Mouse (Mus musculus): ENCODE measurements at regions not wholly inside any gene's neighbourhood (a gene's known extent, or its start where the extent isn't known, plus 50 kb on each side); places are given as distances from the start of the nearest gene placed in this dataset.

- TF ChIP-seq CTCF (conservative IDR thresholded peaks at IDR 0.05; ENCODE audit: low read length) (no peak), NANOG (IDR thresholded peaks at IDR 0.05; ENCODE audit: borderline replicate concordance, low read length) (no peak), POU5F1 (IDR thresholded peaks at IDR 0.05; ENCODE audit: borderline replicate concordance, low read length) (no peak)
These were observed 121.4 kb downstream of the CK137956 start for GRCm38 (mm10) chr4:127849306-127849705.
